Mouse (Mus musculus) G1E (cell line): ENCODE measurements at regions not wholly inside any gene's neighbourhood (a gene's known extent, or its start where the extent isn't known, plus 50 kb on each side); places are given as distances from the start of the nearest gene placed in this dataset.

Experiments used
- CTCF ChIP-seq: IDR thresholded peaks from 2 replicates; pipeline ENCODE4 v1.5.1; 2012; ENCODE audit warnings: low read depth, low read length, inconsistent platforms, mixed read lengths
- GATA1 ChIP-seq: IDR thresholded peaks from 2 replicates; pipeline ENCODE4 v1.6.1; 2012; ENCODE audit warnings: borderline replicate concordance, low read length, inconsistent platforms, mixed read lengths
- GATA2 ChIP-seq: IDR thresholded peaks from 2 replicates; pipeline ENCODE4 v1.6.1; 2012; ENCODE audit warnings: low read depth, low read length, inconsistent platforms, borderline replicate concordance
- POLR2AphosphoS5 ChIP-seq: IDR thresholded peaks from 2 replicates; pipeline ENCODE4 v1.6.1; 2012; ENCODE audit warnings: low read depth, low read length, inconsistent platforms; ENCODE audit not compliant: insufficient replicate concordance

DNA sequence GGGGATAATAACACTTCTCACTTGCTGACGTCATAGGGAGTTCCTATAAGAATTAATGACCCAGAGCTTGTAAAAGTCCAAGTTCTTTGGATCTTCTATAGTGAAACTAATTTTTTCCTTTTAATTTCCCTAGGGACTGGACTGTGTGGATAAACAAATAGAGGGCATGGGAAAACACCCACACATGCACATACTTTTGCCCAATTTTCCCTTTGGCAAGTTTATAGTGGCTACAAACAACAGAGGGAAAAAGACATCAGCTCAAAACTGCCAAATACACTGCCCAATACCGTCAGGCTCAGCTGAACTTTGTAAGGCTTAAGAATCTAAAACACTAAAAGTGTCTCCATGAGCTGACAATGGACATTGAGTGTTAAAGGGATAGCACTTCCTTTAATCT, 420.1 kb upstream of the Jag1 start:
- TF ChIP-seq POLR2AphosphoS5 (no peak), CTCF (no peak), GATA1 (no peak), GATA2 (no peak)
